Mouse (Mus musculus) kidney, postnatal 0 days (tissue): Measurements from ENCODE around the gene C1ql4. TPM values are rescaled to one million over a fixed set of nuclear protein-coding genes. Genes with fewer than 3 reads are reported as not detected.

Experiments
- ATAC-seq: fragments of 200-750 bp; cut with Nextera tagmentation; replicated peaks from 2 replicates; pipeline ENCODE4 v1.8.0; 2017; ENCODE audit warnings: low read depth, moderate number of reproducible peaks, moderate TSS enrichment, moderate library complexity; ENCODE audit not compliant: low FRiP score
- DNase-seq: peaks from one replicate; pipeline ENCODE4 v3.0.0-alpha.2; 2016; ENCODE audit warnings: low spot score
- H3K27ac ChIP-seq: fragments of 300-500 bp; sonication (generic); 2 replicates; pipeline ENCODE4 v1.5.1; 2014; ENCODE audit warnings: mild to moderate bottlenecking
- H3K27me3 ChIP-seq: fragments of 300-500 bp; sonication (generic); 2 replicates; pipeline ENCODE4 v1.6.1; 2014; ENCODE audit warnings: low read length, mixed read lengths; ENCODE audit not compliant: insufficient read depth
- H3K36me3 ChIP-seq: fragments of 300-500 bp; sonication (generic); 2 replicates; pipeline ENCODE4 v1.6.1; 2014; ENCODE audit warnings: low read length, mixed read lengths; ENCODE audit not compliant: insufficient read depth
- H3K4me1 ChIP-seq: fragments of 300-500 bp; sonication (generic); replicated peaks from 2 replicates; pipeline ENCODE4 v1.6.1; 2014; ENCODE audit warnings: antibody characterized with exemption, low read length, mixed read lengths; ENCODE audit not compliant: insufficient read depth
- H3K4me2 ChIP-seq: fragments of 300-500 bp; sonication (generic); 2 replicates; pipeline ENCODE4 v1.6.1; 2014; ENCODE audit warnings: mild to moderate bottlenecking, low read length, moderate library complexity, mixed read lengths
- H3K4me3 ChIP-seq: fragments of 300-500 bp; sonication (generic); replicated peaks from 2 replicates; pipeline ENCODE4 v1.5.1; 2014; ENCODE audit warnings: low read depth, low read length
- H3K9ac ChIP-seq: fragments of 300-500 bp; sonication (generic); 2 replicates; pipeline ENCODE4 v1.6.1; 2014; ENCODE audit warnings: low read depth, low read length
- H3K9me3 ChIP-seq: fragments of 300-500 bp; sonication (generic); replicated peaks from 2 replicates; pipeline ENCODE4 v1.6.1; 2016; ENCODE audit warnings: low read length, inconsistent platforms, mixed read lengths
- CTCF ChIP-seq: IDR thresholded peaks from 2 replicates; pipeline ENCODE4 v1.5.1; 2016; ENCODE audit warnings: antibody characterized with exemption, low read depth, mild to moderate bottlenecking, moderate library complexity
- WGBS: fragments of 180-500 bp; shearing (Covaris S2); extraction: QIAGEN DNeasy Blood & Tissue Kit; methylation state at CpG from one replicate; pipeline ENCODE4 v1.1.7; 2014; 5-methylcytosine and 5-hydroxymethylcytosine counted together
- polyA plus RNA-seq: library from polyadenylated mRNA; unstranded; fragments of >200 nt; fragmentation: Nextera tagmentation; extraction: Ambion mirVana; gene quantifications from 2 replicates; pipeline ENCODE4 v1.2.1, GENCODE M21; 2015

C1ql4 gene
- polyA plus RNA-seq, 1 experiment from 2014 or later: 1.3 TPM

GRCm38 (mm10) chr15:99114312-99115064 lies 26.9 kb upstream of the C1ql4 start:
- DNase-seq (no peak), ATAC-seq (no peak)
- Histone ChIP-seq H3K27ac (no peak overlapping the region), H3K4me2 (no peak overlapping the region), H3K4me1 (no peaks in the 10 kb centered on the region; the same call in 1 of the 2 replicates), H3K4me3 (no peak overlapping the region), H3K9ac (no peak overlapping the region), H3K9me3 (no peaks in the 10 kb centered on the region), H3K36me3 (no peaks in the 10 kb centered on the region), H3K27me3 (no peaks in the 10 kb centered on the region)
- WGBS: 53% methylated on average over 14 of the region's 14 CpGs
- no peak for TF ChIP-seq CTCF

- H3K27ac ChIP-seq: no peak overlapping the region
- H3K4me3 ChIP-seq: no peak overlapping the region
- no peaks in the 10 kb centered on the region for H3K27me3 ChIP-seq
- peak; percentile 58 for DNase-seq
- no peak for ATAC-seq
- H3K36me3 ChIP-seq: no peaks in the 10 kb centered on the region
- TF ChIP-seq CTCF: peak; percentile 73
- H3K9me3 ChIP-seq: no peaks in the 10 kb centered on the region
- H3K4me1 ChIP-seq: no peaks in the 10 kb centered on the region; the same call in 1 of the 2 replicates
- peak overlapping the region; percentile 36 for H3K4me2 ChIP-seq
- WGBS: 8% methylated on average over 9 of the region's 9 CpGs
- no peak overlapping the region for H3K9ac ChIP-seq
These were observed 25.9 kb upstream of the C1ql4 start for GRCm38 (mm10) chr15:99113396-99113975.

GRCm38 (mm10) chr15:99112843-99113395 lies 25.3 kb upstream of the C1ql4 start:
- ATAC-seq (no peak), DNase-seq (no peak)
- H3K4me2 ChIP-seq: peak overlapping the region; percentile 36
- H3K4me3 ChIP-seq: no peak overlapping the region
- 25% methylated on average over 11 of the region's 11 CpGs for WGBS
- no peak overlapping the region for H3K27ac ChIP-seq
- H3K36me3 ChIP-seq: no peaks in the 10 kb centered on the region
- H3K9ac ChIP-seq: no peak overlapping the region
- H3K27me3 ChIP-seq: no peaks in the 10 kb centered on the region
- H3K4me1 ChIP-seq: no peaks in the 10 kb centered on the region; the same call in 1 of the 2 replicates
- TF ChIP-seq CTCF: no peak
- H3K9me3 ChIP-seq: no peaks in the 10 kb centered on the region

GRCm38 (mm10) chr15:99111809-99112208 lies 24.2 kb upstream of the C1ql4 start:
- DNase-seq (no peak), ATAC-seq (no peak)
- Histone ChIP-seq H3K27ac (no peak overlapping the region), H3K27me3 (no peaks in the 10 kb centered on the region), H3K9me3 (no peaks in the 10 kb centered on the region), H3K9ac (no peak overlapping the region), H3K4me2 (no peak overlapping the region), H3K4me1 (no peaks in the 10 kb centered on the region; the same call in 1 of the 2 replicates), H3K36me3 (no peaks in the 10 kb centered on the region), H3K4me3 (no peak overlapping the region)
- no peak for TF ChIP-seq CTCF
- WGBS: 47% methylated on average over 4 of the region's 4 CpGs

GRCm38 (mm10) chr15:99111139-99111538 lies 23.5 kb upstream of the C1ql4 start:
- Histone ChIP-seq H3K36me3 (no peaks in the 10 kb centered on the region), H3K4me2 (no peak overlapping the region), H3K4me1 (no peaks in the 10 kb centered on the region), H3K27me3 (no peaks in the 10 kb centered on the region), H3K9ac (no peak overlapping the region), H3K4me3 (no peak overlapping the region), H3K9me3 (no peaks in the 10 kb centered on the region), H3K27ac (no peak overlapping the region)
- ATAC-seq: no peak
- 88% methylated on average over 3 of the region's 3 CpGs for WGBS
- no peak for TF ChIP-seq CTCF
- no peak for DNase-seq

GRCm38 (mm10) chr15:99107866-99108265 lies 20.2 kb upstream of the C1ql4 start:
- Histone ChIP-seq H3K4me2 (no peak overlapping the region), H3K9me3 (no peaks in the 10 kb centered on the region), H3K9ac (no peak overlapping the region), H3K27ac (no peak overlapping the region), H3K4me3 (no peak overlapping the region), H3K4me1 (no peaks in the 10 kb centered on the region), H3K36me3 (no peaks in the 10 kb centered on the region), H3K27me3 (no peaks in the 10 kb centered on the region)
- DNase-seq (no peak), ATAC-seq (no peak)
- TF ChIP-seq CTCF: no peak
- WGBS: 87% methylated on average over 3 of the region's 3 CpGs
